Mouse (Mus musculus) naive thymus-derived CD4-positive, alpha-beta T cell, adult 5 months (primary cell): Measurements from ENCODE around the gene Npat. TPM values are rescaled to one million over a fixed set of nuclear protein-coding genes. Genes with fewer than 3 reads are reported as not detected.

Experiments used
- polyA plus RNA-seq: library from polyadenylated mRNA; unstranded; fragments of 100-300 nt; shearing (Covaris generic); gene quantifications from one replicate; pipeline ENCODE4 v1.2.1, GENCODE M21; 2017

Npat gene
- polyA plus RNA-seq, result 19.7 TPM

GRCm38 (mm10) chr9:53536558-53537320 lies at the start of gene Npat, which contains the start of gene Atm:
Npat (plus strand) TSS chr9:53537047.
Atm (minus strand) TSS chr9:53536740.

GRCm38 (mm10) chr9:53609968-53610781 lies 73.3 kb downstream of the Npat start, which contains the start of gene Acat1:
Acat1 (minus strand) TSS chr9:53610382.

Other genes with a start within 250 kb of the Npat start
- 0.22 TPM for gene Exph5, start 235.4 kb upstream of the Npat start, polyA plus RNA-seq
- gene Kdelc2, start 153.0 kb upstream of the Npat start, polyA plus RNA-seq, result 0.27 TPM
- 0.29 TPM for gene 4930550C14Rik, start 134.7 kb upstream of the Npat start, polyA plus RNA-seq
- gene Atm, start 307 bp upstream of the Npat start, polyA plus RNA-seq, result 27.1 TPM
- gene Acat1, start 73.3 kb downstream of the Npat start, polyA plus RNA-seq, result 70.8 TPM
- 31.4 TPM for gene Cul5, start 133.0 kb downstream of the Npat start, polyA plus RNA-seq
- gene Rab39, start 169.2 kb downstream of the Npat start, polyA plus RNA-seq, result not detected
- gene Slc35f2, start 234.5 kb downstream of the Npat start, polyA plus RNA-seq, result 10.1 TPM